Mouse (Mus musculus): ENCODE results near the gene Angel1. TPM values are rescaled to one million over a fixed set of nuclear protein-coding genes. Genes with fewer than 3 reads are reported as not detected.
A peak's percentile ranks its signal among the peaks of the same experiment; 100 is the strongest.

Angel1 gene
- polyA plus RNA-seq, 1 experiment from 2014 or later = 0.80 TPM

- Histone ChIP-seq H3K27me3 (ENCODE audit: insufficient read depth, low read length) (no peaks in the 10 kb centered on the region), H3K4me1 (ENCODE audit: insufficient read depth) (no peaks in the 10 kb centered on the region), H3K36me3 (replicated peaks; ENCODE audit: insufficient read depth, low read length) (no peaks in the 10 kb centered on the region), H3K9ac (replicated peaks) (no peak overlapping the region), H3K9me3 (ENCODE audit: low read length) (no peaks in the 10 kb centered on the region), H3K4me3 (ENCODE audit: low read depth, low read length) (no peak overlapping the region), H3K27ac (ENCODE audit: low read depth) (no peak overlapping the region), H3K4me2 (ENCODE audit: low read depth, low read length) (no peak overlapping the region)
- TF ChIP-seq EP300 (IDR thresholded peaks at IDR 0.05; ENCODE audit: low read depth) (no peak), CTCF (IDR thresholded peaks at IDR 0.05; ENCODE audit: low read depth) (peak; percentile 81)
- DNase-seq (peak; percentile 72), ATAC-seq (no peak)
- WGBS (ENCODE audit: insufficient replicate concordance) = 49% methylated on average over 5 of the region's 5 CpGs
Measured at GRCm38 (mm10) chr12:86715401-86715800, 10.9 kb downstream of the Angel1 start.

- DNase-seq (no peak), ATAC-seq (no peak)
- WGBS (ENCODE audit: insufficient replicate concordance) = 27% methylated on average over 5 of the region's 5 CpGs
Measured at GRCm38 (mm10) chr12:86714026-86714425, 12.2 kb downstream of the Angel1 start.

DNA sequence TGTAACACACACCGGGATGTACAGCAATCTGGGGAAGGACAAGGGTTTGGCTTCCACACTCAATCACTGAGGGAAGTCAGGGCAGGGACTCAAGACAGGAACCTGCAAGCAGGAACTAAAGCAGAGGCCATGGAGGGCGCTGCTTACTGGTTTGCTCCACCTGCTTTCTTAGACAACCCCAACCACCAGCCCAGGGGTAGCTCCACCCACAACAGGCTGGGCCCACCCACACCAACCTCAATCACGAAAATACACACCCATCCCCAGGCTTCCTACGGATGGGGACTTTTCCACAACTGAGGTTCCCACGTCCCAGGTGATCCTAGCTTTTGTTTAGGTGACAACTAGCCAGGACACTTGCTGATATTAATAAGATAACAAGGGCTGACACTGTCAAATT lies 20.4 kb downstream of the Angel1 start:
- ATAC-seq = no peak
- no peak for TF ChIP-seq EP300 (IDR thresholded peaks at IDR 0.05; ENCODE audit: low read depth)
- TF ChIP-seq CTCF (IDR thresholded peaks at IDR 0.05; ENCODE audit: low read depth) = no peak
- H3K9me3 ChIP-seq (ENCODE audit: low read length) = no peaks in the 10 kb centered on the region
- H3K4me2 ChIP-seq (ENCODE audit: low read depth, low read length) = no peak overlapping the region
- DNase-seq = no peak
- no peaks in the 10 kb centered on the region for H3K36me3 ChIP-seq (replicated peaks; ENCODE audit: insufficient read depth, low read length)
- no peaks in the 10 kb centered on the region for H3K4me1 ChIP-seq (ENCODE audit: insufficient read depth)
- H3K27ac ChIP-seq (ENCODE audit: low read depth) = no peak overlapping the region
- 73% methylated on average over 5 of the region's 5 CpGs for WGBS (ENCODE audit: insufficient replicate concordance)
- no peak overlapping the region for H3K9ac ChIP-seq (replicated peaks)
- H3K4me3 ChIP-seq (ENCODE audit: low read depth, low read length) = no peak overlapping the region
- H3K27me3 ChIP-seq (ENCODE audit: insufficient read depth, low read length) = no peaks in the 10 kb centered on the region

More at GRCm38 (mm10) chr12:86714026-86714425, 12.2 kb downstream of the Angel1 start:
- peak; percentile 45 for TF ChIP-seq CTCF (IDR thresholded peaks at IDR 0.05; ENCODE audit: low read depth)
- TF ChIP-seq EP300 (IDR thresholded peaks at IDR 0.05; ENCODE audit: low read depth) = no peak
- H3K4me2 ChIP-seq (ENCODE audit: low read depth, low read length) = no peak overlapping the region
- H3K4me1 ChIP-seq (ENCODE audit: insufficient read depth) = no peaks in the 10 kb centered on the region
- H3K27me3 ChIP-seq (ENCODE audit: insufficient read depth, low read length) = no peaks in the 10 kb centered on the region
- H3K27ac ChIP-seq (ENCODE audit: low read depth) = no peak overlapping the region
- no peaks in the 10 kb centered on the region for H3K9me3 ChIP-seq (ENCODE audit: low read length)
- H3K36me3 ChIP-seq (replicated peaks; ENCODE audit: insufficient read depth, low read length) = no peaks in the 10 kb centered on the region
- H3K9ac ChIP-seq (replicated peaks) = no peak overlapping the region
- H3K4me3 ChIP-seq (ENCODE audit: low read depth, low read length) = no peak overlapping the region

- Histone ChIP-seq H3K36me3 (replicated peaks; ENCODE audit: insufficient read depth, low read length) (no peaks in the 10 kb centered on the region), H3K4me3 (ENCODE audit: low read depth, low read length) (no peak overlapping the region), H3K4me2 (ENCODE audit: low read depth, low read length) (no peak overlapping the region), H3K9ac (replicated peaks) (no peak overlapping the region), H3K27ac (ENCODE audit: low read depth) (no peak overlapping the region), H3K9me3 (ENCODE audit: low read length) (no peaks in the 10 kb centered on the region), H3K27me3 (ENCODE audit: insufficient read depth, low read length) (no peaks in the 10 kb centered on the region), H3K4me1 (ENCODE audit: insufficient read depth) (no peaks in the 10 kb centered on the region)
- DNase-seq (no peak), ATAC-seq (no peak)
- TF ChIP-seq CTCF (IDR thresholded peaks at IDR 0.05; ENCODE audit: low read depth) (no peak), EP300 (IDR thresholded peaks at IDR 0.05; ENCODE audit: low read depth) (no peak)
- WGBS (ENCODE audit: insufficient replicate concordance) = 92% methylated on average over 3 of the region's 3 CpGs
Measured at GRCm38 (mm10) chr12:86702690-86703089, 23.6 kb downstream of the Angel1 start.

- DNase-seq = no peak
- no peak overlapping the region for H3K9ac ChIP-seq (replicated peaks)
- no peaks in the 10 kb centered on the region for H3K9me3 ChIP-seq (ENCODE audit: low read length)
- TF ChIP-seq EP300 (IDR thresholded peaks at IDR 0.05; ENCODE audit: low read depth) (no peak), CTCF (IDR thresholded peaks at IDR 0.05; ENCODE audit: low read depth) (no peak)
- H3K4me1 ChIP-seq (ENCODE audit: insufficient read depth) = no peaks in the 10 kb centered on the region
- no peak overlapping the region for H3K4me3 ChIP-seq (ENCODE audit: low read depth, low read length)
- no peaks in the 10 kb centered on the region for H3K36me3 ChIP-seq (replicated peaks; ENCODE audit: insufficient read depth, low read length)
- WGBS (ENCODE audit: insufficient replicate concordance) = 76% methylated on average over 4 of the region's 4 CpGs
- H3K27ac ChIP-seq (ENCODE audit: low read depth) = no peak overlapping the region
- no peak for ATAC-seq
- H3K27me3 ChIP-seq (ENCODE audit: insufficient read depth, low read length) = no peaks in the 10 kb centered on the region
- H3K4me2 ChIP-seq (ENCODE audit: low read depth, low read length) = no peak overlapping the region
Measured at GRCm38 (mm10) chr12:86701491-86701890, 24.8 kb downstream of the Angel1 start.

- H3K4me3 ChIP-seq (ENCODE audit: low read depth, low read length) = no peak overlapping the region
- no peak for TF ChIP-seq EP300 (IDR thresholded peaks at IDR 0.05; ENCODE audit: low read depth)
- H3K27me3 ChIP-seq (ENCODE audit: insufficient read depth, low read length) = no peaks in the 10 kb centered on the region
- no peak overlapping the region for H3K4me2 ChIP-seq (ENCODE audit: low read depth, low read length)
- no peak for DNase-seq
- H3K9ac ChIP-seq (replicated peaks) = no peak overlapping the region
- H3K36me3 ChIP-seq (replicated peaks; ENCODE audit: insufficient read depth, low read length) = no peaks in the 10 kb centered on the region
- H3K9me3 ChIP-seq (ENCODE audit: low read length) = no peaks in the 10 kb centered on the region
- H3K27ac ChIP-seq (ENCODE audit: low read depth) = no peak overlapping the region
- whole genome bisulfite sequencing (ENCODE audit: insufficient replicate concordance) = 65% methylated on average over 4 of the region's 4 CpGs
- no peak for ATAC-seq
- H3K4me1 ChIP-seq (ENCODE audit: insufficient read depth) = no peaks in the 10 kb centered on the region
Measured at GRCm38 (mm10) chr12:86700927-86701310, 25.3 kb downstream of the Angel1 start.
